Mouse (Mus musculus): ENCODE data around the gene Aire. TPM values are rescaled to one million over a fixed set of nuclear protein-coding genes. Genes with fewer than 3 reads are reported as not detected.
A peak's percentile ranks its signal among the peaks of the same experiment; 100 is the strongest.

The Aire gene
- not detected for total RNA-seq (2021)

- intact Hi-C loops (cut with DNase I): no loop called here
- DNase-seq: peak; percentile 58 to 64
Measured at GRCm38 (mm10) chr10:78043406-78043836, at the start of gene Aire. Aire (minus strand) TSS chr10:78043610.

- intact Hi-C loops (cut with DNase I): no loop called here
- DNase-seq: no peak
Measured at GRCm38 (mm10) chr10:78092725-78093029, 49.3 kb upstream of the Aire start.

GRCm38 (mm10) chr10:78091865-78092724 is 48.7 kb upstream of the Aire start:
- no peak for DNase-seq
- intact Hi-C loops (cut with DNase I): no loop called here

GRCm38 (mm10) chr10:78090706-78091491 is 47.5 kb upstream of the Aire start:
- no peak for DNase-seq
- intact Hi-C loops (cut with DNase I): no loop called here

GRCm38 (mm10) chr10:78090246-78090645 is 46.8 kb upstream of the Aire start:
- intact Hi-C loops (cut with DNase I): no loop called here
- peak in 1 of 2 experiments; percentile 39 for DNase-seq

GRCm38 (mm10) chr10:78087101-78087511 is 43.7 kb upstream of the Aire start:
- intact Hi-C loops (cut with DNase I): no loop called here
- peak in 1 of 2 experiments; percentile 31 for DNase-seq

GRCm38 (mm10) chr10:78086444-78087061 is 43.1 kb upstream of the Aire start:
- intact Hi-C loops (cut with DNase I): no loop called here
- peak in 1 of 2 experiments; percentile 47 for DNase-seq

GRCm38 (mm10) chr10:78085711-78086110 is 42.3 kb upstream of the Aire start:
- intact Hi-C loops (cut with DNase I): no loop called here
- DNase-seq: no peak

GRCm38 (mm10) chr10:78084073-78084472 is 40.7 kb upstream of the Aire start:
- no peak for DNase-seq
- intact Hi-C loops (cut with DNase I): no loop called here

GRCm38 (mm10) chr10:78079955-78080591 is 36.7 kb upstream of the Aire start:
- peak; percentile 53 to 73 for DNase-seq
- intact Hi-C loops (cut with DNase I): no loop called here

GRCm38 (mm10) chr10:78078276-78078675 is 34.9 kb upstream of the Aire start:
- intact Hi-C loops (cut with DNase I): no loop called here
- no peak for DNase-seq

GRCm38 (mm10) chr10:78077862-78078261 is 34.5 kb upstream of the Aire start:
- DNase-seq: no peak
- intact Hi-C loops (cut with DNase I): no loop called here

GRCm38 (mm10) chr10:78074977-78075376 is 31.6 kb upstream of the Aire start:
- intact Hi-C loops (cut with DNase I): loop anchor here (5.0 kb wide), 1 partner anchor 67 kb away; no protein-coding TSS in a partner anchor
- no peak for DNase-seq

GRCm38 (mm10) chr10:78074151-78074550 is 30.7 kb upstream of the Aire start:
- no peak for DNase-seq
- intact Hi-C loops (cut with DNase I): loop anchor here (5.0 kb wide), 1 partner anchor 68 kb away; no protein-coding TSS in a partner anchor

- intact Hi-C loops (cut with DNase I): loop anchor here (1.0 to 5.0 kb wide), 3 partner anchors 42 to 91 kb away; no protein-coding TSS in a partner anchor
- peak; percentile 82 to 85 for DNase-seq
Measured at GRCm38 (mm10) chr10:78069101-78070011, 25.9 kb upstream of the Aire start, which contains the start of gene Icosl. Icosl (plus strand) TSS chr10:78069302.

- intact Hi-C loops (cut with DNase I): loop anchor here (5.0 kb wide), 1 partner anchor 41 kb away; no protein-coding TSS in a partner anchor
- peak in 1 of 2 experiments; percentile 32 for DNase-seq
Measured at GRCm38 (mm10) chr10:78068541-78068940, 25.1 kb upstream of the Aire start.

- DNase-seq: no peak
- intact Hi-C loops (cut with DNase I): loop anchor here (5.0 kb wide), 1 partner anchor 40 kb away; no protein-coding TSS in a partner anchor
Measured at GRCm38 (mm10) chr10:78067226-78067625, 23.8 kb upstream of the Aire start.

GRCm38 (mm10) chr10:78063122-78063521 is 19.7 kb upstream of the Aire start:
- intact Hi-C loops (cut with DNase I): no loop called here
- no peak for DNase-seq

- intact Hi-C loops (cut with DNase I): no loop called here
- DNase-seq: no peak
Measured at GRCm38 (mm10) chr10:78057056-78057455, 13.6 kb upstream of the Aire start.

Measured in heart, postnatal 36 days (tissue).